Mouse (Mus musculus) heart, postnatal 0 days (tissue): ENCODE results near the gene Gm973. TPM values are rescaled to one million over a fixed set of nuclear protein-coding genes. Genes with fewer than 3 reads are reported as not detected.

ENCODE experiments used
- ATAC-seq: fragments of 200-750 bp; cut with Nextera tagmentation; 2 replicates; pipeline ENCODE4 v1.8.0; 2017; ENCODE audit warnings: low read depth, moderate number of reproducible peaks, moderate library complexity; ENCODE audit not compliant: insufficient read depth
- DNase-seq: peaks from one replicate; pipeline ENCODE4 v3.0.0-alpha.2; 2016; ENCODE audit warnings: low spot score
- H3K27ac ChIP-seq: fragments of 300-500 bp; sonication (generic); 2 replicates; pipeline ENCODE4 v1.5.1; 2014; ENCODE audit warnings: low read depth, mild to moderate bottlenecking
- H3K27me3 ChIP-seq: fragments of 300-500 bp; sonication (generic); 2 replicates; pipeline ENCODE4 v1.6.1; 2014; ENCODE audit warnings: low read length, mixed read lengths; ENCODE audit not compliant: control insufficient read depth, insufficient read depth
- H3K36me3 ChIP-seq: fragments of 300-500 bp; sonication (generic); replicated peaks from 2 replicates; pipeline ENCODE4 v1.6.1; 2014; ENCODE audit warnings: low read length, mixed read lengths; ENCODE audit not compliant: control insufficient read depth, insufficient read depth
- H3K4me1 ChIP-seq: fragments of 300-500 bp; sonication (generic); 2 replicates; pipeline ENCODE4 v1.6.1; 2014; ENCODE audit warnings: antibody characterized with exemption; ENCODE audit not compliant: control insufficient read depth, insufficient read depth
- H3K4me2 ChIP-seq: fragments of 300-500 bp; sonication (generic); 2 replicates; pipeline ENCODE4 v1.6.1; 2014; ENCODE audit warnings: low read depth, mild to moderate bottlenecking, low read length, moderate library complexity
- H3K4me3 ChIP-seq: fragments of 300-500 bp; sonication (generic); 2 replicates; pipeline ENCODE4 v1.5.1; 2014; ENCODE audit warnings: low read depth, low read length
- H3K9ac ChIP-seq: fragments of 300-500 bp; sonication (generic); replicated peaks from 2 replicates; pipeline ENCODE4 v1.6.1; 2014; ENCODE audit warnings: low read depth, low read length, mixed read lengths
- H3K9me3 ChIP-seq: fragments of 300-500 bp; sonication (generic); replicated peaks from 2 replicates; pipeline ENCODE4 v1.6.1; 2016; ENCODE audit warnings: low read length; ENCODE audit not compliant: control insufficient read depth
- CTCF ChIP-seq: IDR thresholded peaks from 2 replicates; pipeline ENCODE4 v1.5.1; 2016; ENCODE audit warnings: antibody characterized with exemption, control low read depth, low read depth
- EP300 ChIP-seq: IDR thresholded peaks from 2 replicates; pipeline ENCODE4 v1.6.1; 2016; ENCODE audit warnings: antibody characterized with exemption, low read depth
- WGBS: fragments of 180-500 bp; shearing (Covaris S2); extraction: QIAGEN DNeasy Blood & Tissue Kit; methylation state at CpG from one replicate; pipeline ENCODE4 v1.1.7; 2014; 5-methylcytosine and 5-hydroxymethylcytosine counted together
- polyA plus RNA-seq: library from polyadenylated mRNA; unstranded; fragments of >200 nt; fragmentation: Nextera tagmentation; extraction: Ambion mirVana; gene quantifications from 2 replicates; pipeline ENCODE4 v1.2.1, GENCODE M21; 2015
- total RNA-seq: library from RNA; depleted of rRNA; stranded (reverse); fragments of >200 nt; gene quantifications from 2 replicates; pipeline ENCODE4 v1.2.3, GENCODE M21; 2014; ENCODE audit warnings: low replicate concordance

Gene Gm973
- total and polyA plus RNA-seq, 2 experiments from 2014 or later: 0.14 TPM; not detected in 1

- no peak overlapping the region; the same call in 1 of the 2 replicates for H3K27ac ChIP-seq
- TF ChIP-seq CTCF (no peak), EP300 (no peak)
- no peak for DNase-seq
- H3K9me3 ChIP-seq: no peaks in the 10 kb centered on the region
- WGBS: 25% methylated on average over 17 of the region's 17 CpGs
- no peak overlapping the region for H3K9ac ChIP-seq
- H3K4me1 ChIP-seq: peaks cover 9% of the 10 kb centered on the region; the same call in 1 of the 2 replicates
- peak overlapping the region; percentile 6; the same call in 1 of the 2 replicates for H3K4me2 ChIP-seq
- H3K27me3 ChIP-seq: no peaks in the 10 kb centered on the region
- no peaks in the 10 kb centered on the region for H3K36me3 ChIP-seq
- H3K4me3 ChIP-seq: no peak overlapping the region
- no peak for ATAC-seq
Observed at GRCm38 (mm10) chr1:59508463-59509139, 7.5 kb upstream of the Gm973 start.

- no peaks in the 10 kb centered on the region for H3K27me3 ChIP-seq
- DNase-seq: no peak
- TF ChIP-seq CTCF (no peak), EP300 (no peak)
- 64% methylated on average over 9 of the region's 9 CpGs for WGBS
- H3K4me3 ChIP-seq: no peak overlapping the region
- no peaks in the 10 kb centered on the region for H3K36me3 ChIP-seq
- no peak overlapping the region for H3K27ac ChIP-seq
- no peak overlapping the region for H3K4me2 ChIP-seq
- no peaks in the 10 kb centered on the region for H3K9me3 ChIP-seq
- no peak overlapping the region for H3K9ac ChIP-seq
- H3K4me1 ChIP-seq: peaks cover 19% of the 10 kb centered on the region
- no peak for ATAC-seq
Observed at GRCm38 (mm10) chr1:59511566-59512270, 4.3 kb upstream of the Gm973 start.

- H3K4me3 ChIP-seq: no peak overlapping the region
- H3K9ac ChIP-seq: no peak overlapping the region
- H3K36me3 ChIP-seq: no peaks in the 10 kb centered on the region
- TF ChIP-seq EP300 (no peak), CTCF (no peak)
- ATAC-seq: no peak
- no peak overlapping the region for H3K27ac ChIP-seq
- H3K9me3 ChIP-seq: no peaks in the 10 kb centered on the region
- 44% methylated on average over 11 of the region's 11 CpGs for WGBS
- H3K27me3 ChIP-seq: no peaks in the 10 kb centered on the region
- no peak overlapping the region for H3K4me2 ChIP-seq
- DNase-seq: no peak
- peaks cover 13% of the 10 kb centered on the region for H3K4me1 ChIP-seq
Observed at GRCm38 (mm10) chr1:59520226-59520837, 4.3 kb downstream of the Gm973 start.

- Histone ChIP-seq H3K27me3 (no peaks in the 10 kb centered on the region), H3K27ac (no peak overlapping the region), H3K4me3 (no peak overlapping the region), H3K9ac (no peak overlapping the region), H3K9me3 (no peaks in the 10 kb centered on the region), H3K4me2 (no peak overlapping the region), H3K36me3 (no peaks in the 10 kb centered on the region), H3K4me1 (no peaks in the 10 kb centered on the region)
- WGBS: 81% methylated on average over 1 of the region's 1 CpGs
- no peak for TF ChIP-seq CTCF
- TF ChIP-seq EP300: no peak
- no peak for DNase-seq
- no peak for ATAC-seq
Observed at GRCm38 (mm10) chr1:59522456-59522855, 6.4 kb downstream of the Gm973 start.

GRCm38 (mm10) chr1:59523378-59523958, 7.4 kb downstream of the Gm973 start:
- Histone ChIP-seq H3K4me1 (no peaks in the 10 kb centered on the region), H3K4me3 (no peak overlapping the region), H3K9me3 (no peaks in the 10 kb centered on the region), H3K27me3 (no peaks in the 10 kb centered on the region), H3K4me2 (no peak overlapping the region), H3K27ac (no peak overlapping the region), H3K36me3 (no peaks in the 10 kb centered on the region), H3K9ac (no peak overlapping the region)
- ATAC-seq (no peak), DNase-seq (no peak)
- no peak for TF ChIP-seq CTCF
- no peak for TF ChIP-seq EP300
- 73% methylated on average over 5 of the region's 5 CpGs for WGBS
